Mouse (Mus musculus): Measurements from ENCODE around the gene Gm17387.

DNA sequence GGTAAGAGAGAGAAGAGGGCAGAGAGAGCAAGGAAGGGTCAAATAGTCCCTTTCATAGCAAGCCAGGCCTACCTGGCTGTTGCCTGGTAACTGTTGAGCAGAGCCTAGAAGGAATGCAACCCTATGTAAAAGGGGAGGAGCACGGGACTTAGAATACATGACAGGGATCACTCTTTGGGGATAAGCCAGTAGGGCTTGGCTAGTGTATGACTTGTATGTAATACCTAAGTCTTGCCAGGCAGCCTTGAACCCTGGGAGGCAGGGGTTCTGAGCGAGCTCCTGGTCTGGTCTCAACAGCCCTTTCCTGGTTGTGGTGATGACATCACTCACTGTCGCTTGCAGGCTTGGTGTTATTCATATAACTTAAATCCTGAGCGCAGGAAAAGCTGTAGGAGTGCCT, 39.9 kb upstream of the Gm17387 start:
- TF ChIP-seq CTCF (IDR thresholded peaks at IDR 0.05; ENCODE audit: low read depth, low read length) (no peak), POLR2A (IDR thresholded peaks at IDR 0.05; ENCODE audit: borderline replicate concordance, low read depth, low read length) (no peak)
